Mouse (Mus musculus) spleen, embryonic (tissue): ENCODE data around the gene Cfap74.
"Not testable (repeated sequence)": the region's sequence is repeated elsewhere in the genome, so short reads cannot be mapped to it uniquely, and the experiment has no call there.

ENCODE experiments used
- CTCF ChIA-PET: fragments of 350-600 bp; sonication (Branson Sonifier 250); formaldehyde crosslinking; loops from one replicate; lab custom pipeline; 2022; lab: Charles Lee

The Cfap74 gene

DNA sequence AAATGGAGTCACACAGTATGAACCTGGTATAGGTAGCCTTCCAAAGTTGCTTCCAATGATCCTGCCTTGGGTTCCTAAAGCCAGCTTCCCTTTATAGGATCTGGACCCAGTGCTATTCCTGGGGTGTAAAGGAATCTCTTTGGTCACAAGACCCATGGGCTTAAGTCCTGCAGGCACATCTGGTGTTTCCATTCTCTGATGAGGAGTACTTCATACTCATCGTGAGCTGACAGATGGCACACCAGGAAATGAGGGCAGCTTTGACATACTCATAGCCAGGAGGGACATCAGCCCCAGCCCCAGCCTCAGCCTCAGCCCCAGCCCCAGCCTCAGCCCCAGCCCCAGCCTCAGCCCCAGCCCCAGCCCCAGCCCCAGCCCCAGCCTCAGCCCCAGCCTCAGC lies 6.5 kb upstream of the Cfap74 start:
- CTCF ChIA-PET = no interaction called here

DNA sequence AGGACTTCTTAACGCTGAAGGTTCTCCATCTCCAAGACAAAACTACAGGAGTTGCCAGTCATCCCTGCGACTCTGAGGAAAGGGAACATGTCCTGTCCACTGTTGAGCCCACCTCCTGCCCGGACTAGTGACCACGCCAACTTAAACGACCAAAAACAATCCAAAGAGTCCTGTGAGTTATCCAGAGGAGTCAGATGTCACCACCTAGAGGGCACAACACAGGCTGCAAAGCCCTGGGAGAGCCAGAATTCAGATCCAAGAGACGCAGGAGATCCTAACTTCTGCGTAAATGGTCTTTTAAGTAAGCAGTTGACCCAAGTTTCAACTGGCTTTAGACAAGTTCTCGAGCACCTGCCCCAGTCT lies 314 bp upstream of the Cfap74 start:
- CTCF ChIA-PET = no interaction called here

DNA sequence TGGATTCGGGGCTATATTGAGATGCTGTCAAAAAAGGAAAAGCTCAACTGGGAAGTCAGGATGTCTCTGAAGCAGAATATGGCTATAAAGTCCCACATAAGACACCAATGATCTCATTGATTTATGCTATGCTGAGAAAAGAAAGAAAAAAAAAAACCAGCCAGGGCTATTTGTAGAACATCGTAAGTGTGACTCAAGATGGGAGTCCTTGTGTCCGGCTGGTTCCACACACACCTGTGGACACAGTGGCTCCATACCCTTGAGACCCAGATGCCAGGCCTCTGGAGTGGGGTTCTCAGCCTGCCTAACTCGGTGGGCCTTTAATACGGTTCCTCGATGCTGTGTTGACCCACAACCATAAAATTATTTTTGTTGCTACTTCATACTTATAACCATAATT lies 3.1 kb downstream of the Cfap74 start:
- CTCF ChIA-PET = no interaction called here

- CTCF ChIA-PET = no interaction called here
These were observed 4.8 kb downstream of the Cfap74 start for GRCm38 (mm10) chr4:155413641-155414335.

DNA sequence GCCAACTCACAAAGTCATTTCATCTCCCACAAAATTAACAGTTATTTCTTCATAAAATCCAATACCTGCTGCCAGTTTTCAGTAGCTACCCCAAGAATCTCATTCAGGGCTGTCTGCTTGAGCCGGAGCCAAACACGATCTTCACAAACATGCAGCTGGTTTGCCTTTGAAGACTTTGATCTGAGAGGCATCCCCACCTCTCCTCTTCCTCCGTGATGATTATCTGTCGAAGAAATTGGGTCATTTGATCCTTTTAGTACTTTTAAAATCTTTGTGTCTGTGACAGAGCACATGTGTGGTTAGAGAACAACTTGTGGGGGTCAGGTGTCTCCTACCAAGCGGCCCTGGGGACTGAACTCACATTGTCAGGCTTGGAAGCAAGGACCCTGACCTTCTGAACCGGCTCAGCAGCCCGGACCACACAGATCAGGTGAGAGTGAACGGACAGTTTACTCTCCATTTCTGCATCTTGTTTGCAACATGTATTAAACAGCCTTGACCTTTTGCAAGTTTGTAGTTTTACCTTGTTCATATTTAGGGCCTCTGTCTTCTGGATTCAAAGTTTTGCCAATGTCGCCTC lies 5.8 kb downstream of the Cfap74 start:
- CTCF ChIA-PET = no interaction called here

DNA sequence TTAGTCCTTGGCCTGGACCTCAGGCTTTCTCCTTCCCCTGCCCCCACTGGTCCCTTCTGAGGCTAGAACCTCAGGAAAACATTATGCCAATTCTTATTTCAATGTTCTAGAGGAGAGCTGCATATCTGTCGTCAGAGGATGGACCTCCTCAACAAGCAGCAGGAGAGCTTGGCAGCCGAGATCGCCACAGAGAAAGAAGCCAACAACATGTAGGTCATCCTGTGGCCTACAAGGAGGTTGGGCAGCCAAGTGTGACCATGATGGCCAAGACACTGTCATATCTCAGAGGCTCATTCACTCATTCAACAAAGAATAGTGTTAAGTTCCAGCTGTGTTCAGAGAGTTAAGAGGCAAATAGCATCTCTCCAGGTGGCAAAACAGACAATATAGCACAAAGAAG lies 11.1 kb downstream of the Cfap74 start:
- CTCF ChIA-PET = no interaction called here

GRCm38 (mm10) chr4:155421412-155422370 lies 12.7 kb downstream of the Cfap74 start:
- CTCF ChIA-PET = not testable (repeated sequence)

DNA sequence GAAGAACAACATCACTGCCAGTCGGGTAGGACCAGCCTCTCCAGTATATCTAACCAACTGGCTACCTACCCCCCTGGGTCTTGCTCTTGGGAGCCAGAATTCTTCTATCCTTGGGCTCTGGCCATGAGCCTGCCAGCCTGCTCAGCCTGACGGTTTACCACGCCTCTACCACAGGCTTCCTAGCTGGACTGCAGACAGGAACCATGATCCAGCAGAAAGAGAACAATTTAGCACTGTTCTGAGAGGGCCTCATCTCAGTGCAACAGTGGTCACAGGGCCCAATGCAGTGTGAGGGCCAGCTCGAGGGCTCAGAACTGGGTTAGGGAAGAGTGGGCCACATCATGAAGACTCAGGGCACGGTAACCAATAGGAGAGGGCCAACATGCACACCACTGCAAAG lies 15.0 kb downstream of the Cfap74 start:
- CTCF ChIA-PET = no interaction called here

DNA sequence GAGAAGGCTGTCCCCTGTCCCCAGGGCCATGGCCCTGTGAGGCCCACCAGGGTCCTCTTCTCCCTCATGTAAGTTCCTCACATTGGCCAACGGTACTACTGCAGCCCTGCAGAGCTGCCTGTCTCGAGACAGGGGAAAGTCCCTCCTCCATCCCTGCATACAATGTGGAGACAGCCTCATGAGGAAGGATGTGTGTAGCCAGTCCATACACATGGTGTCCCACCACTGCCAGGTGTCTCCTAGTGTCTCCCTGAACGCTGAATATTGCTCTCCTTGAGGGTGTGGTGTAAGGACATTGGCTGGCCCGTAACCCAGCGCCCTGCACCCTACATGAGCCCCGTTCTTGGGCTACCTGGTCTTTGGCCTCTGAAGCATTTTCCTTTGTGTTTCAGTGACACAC lies 17.3 kb downstream of the Cfap74 start:
- CTCF ChIA-PET = no interaction called here

- CTCF ChIA-PET = no interaction called here
These were observed 19.5 kb downstream of the Cfap74 start for GRCm38 (mm10) chr4:155428442-155428841.

GRCm38 (mm10) chr4:155429202-155429601 lies 20.2 kb downstream of the Cfap74 start:
- CTCF ChIA-PET = no interaction called here

GRCm38 (mm10) chr4:155432358-155432757 lies 23.4 kb downstream of the Cfap74 start:
- CTCF ChIA-PET = no interaction called here

GRCm38 (mm10) chr4:155433993-155434392 lies 25.0 kb downstream of the Cfap74 start:
- CTCF ChIA-PET = no interaction called here

- CTCF ChIA-PET = no interaction called here
These were observed 33.8 kb downstream of the Cfap74 start for GRCm38 (mm10) chr4:155442808-155443207.

DNA sequence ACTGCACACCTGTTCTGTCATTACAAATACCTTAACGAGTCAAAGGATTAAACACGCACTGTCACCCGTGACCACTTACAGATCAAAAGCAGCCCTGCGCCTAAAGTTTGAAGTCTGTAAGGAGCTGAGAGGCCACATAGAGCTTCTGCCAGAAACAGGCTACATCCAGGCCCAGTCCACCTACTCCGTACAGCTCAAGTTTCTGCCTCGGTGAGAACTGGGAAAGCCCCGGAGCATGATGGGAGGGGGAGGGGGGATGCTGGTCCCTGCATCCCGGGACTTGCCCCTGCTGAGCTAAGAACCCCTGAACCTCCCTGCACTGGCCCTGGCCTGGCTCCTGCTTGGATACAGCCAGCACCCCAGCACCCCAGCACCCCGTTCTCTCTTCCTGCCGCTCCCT lies 42.6 kb downstream of the Cfap74 start:
- CTCF ChIA-PET = no interaction called here

- CTCF ChIA-PET = no interaction called here
These were observed 49.6 kb downstream of the Cfap74 start for GRCm38 (mm10) chr4:155458575-155458974.

- CTCF ChIA-PET = no interaction called here
These were observed 54.1 kb downstream of the Cfap74 start for GRCm38 (mm10) chr4:155463050-155463449.

GRCm38 (mm10) chr4:155463611-155464010 lies 54.6 kb downstream of the Cfap74 start:
- CTCF ChIA-PET = interaction anchor here (0.6 kb wide), 1 partner anchor 168 kb away, joined by 3 read pairs; no protein-coding TSS in a partner anchor

GRCm38 (mm10) chr4:155464061-155464460 lies 55.1 kb downstream of the Cfap74 start:
- CTCF ChIA-PET = interaction anchor here (0.6 kb wide), 1 partner anchor 167 kb away, joined by 3 read pairs; no protein-coding TSS in a partner anchor

GRCm38 (mm10) chr4:155465607-155466006 lies 56.6 kb downstream of the Cfap74 start:
- CTCF ChIA-PET = no interaction called here

- CTCF ChIA-PET = no interaction called here
These were observed 57.1 kb downstream of the Cfap74 start for GRCm38 (mm10) chr4:155466080-155466479.

- CTCF ChIA-PET = no interaction called here
These were observed 58.4 kb downstream of the Cfap74 start for GRCm38 (mm10) chr4:155467237-155468010.
